Mouse (Mus musculus) bone marrow macrophage, adult 2 months (primary cell): ENCODE measurements at regions not wholly inside any gene's neighbourhood (a gene's known extent, or its start where the extent isn't known, plus 50 kb on each side); places are given as distances from the start of the nearest gene placed in this dataset.

Experiments
- CTCF ChIP-seq: IDR thresholded peaks from 2 replicates; pipeline ENCODE4 v1.5.1; 2012; ENCODE audit warnings: low read depth, mild to moderate bottlenecking, low read length, moderate library complexity
- POLR2A ChIP-seq: IDR thresholded peaks from 2 replicates; pipeline ENCODE4 v1.6.1; 2012; ENCODE audit warnings: mild to moderate bottlenecking, low read depth, low read length, borderline replicate concordance

DNA sequence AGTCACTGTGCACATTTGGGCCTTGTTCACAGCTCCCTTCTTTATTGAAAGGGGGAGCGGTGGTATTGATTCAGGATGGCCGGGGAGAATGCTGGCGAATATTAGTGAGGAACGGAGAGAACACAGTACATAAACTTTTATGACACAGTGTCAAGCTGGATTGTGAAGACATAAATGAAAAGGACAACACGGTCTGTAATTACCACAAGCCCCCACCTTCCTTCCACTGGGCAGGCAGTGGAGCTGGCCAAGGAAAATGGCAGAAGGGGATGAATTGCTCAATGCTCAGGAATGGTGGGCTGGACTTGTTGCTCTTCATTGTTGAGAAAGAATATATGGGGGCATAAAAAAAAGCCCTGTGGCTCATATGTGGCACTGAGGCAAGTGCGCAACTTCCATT, 486.6 kb downstream of the Ccdc171 start:
- TF ChIP-seq POLR2A (no peak), CTCF (no peak)
